Mouse (Mus musculus): ENCODE measurements around the gene Dpy30.

Gene Dpy30

GRCm38 (mm10) chr17:74294426-74295025 is 29.2 kb downstream of the Dpy30 start:
- DNase-seq, result peak; percentile 83

GRCm38 (mm10) chr17:74293687-74294425 is 29.9 kb downstream of the Dpy30 start:
- peak; percentile 65 for DNase-seq

GRCm38 (mm10) chr17:74291640-74292361 is 31.9 kb downstream of the Dpy30 start:
- DNase-seq, result no peak

GRCm38 (mm10) chr17:74290869-74291268 is 32.9 kb downstream of the Dpy30 start:
- DNase-seq, result peak; percentile 11

GRCm38 (mm10) chr17:74290198-74290597 is 33.5 kb downstream of the Dpy30 start:
- no peak for DNase-seq

- no peak for DNase-seq
These were observed 35.1 kb downstream of the Dpy30 start for GRCm38 (mm10) chr17:74288626-74289025.

- DNase-seq, result no peak
These were observed 37.5 kb downstream of the Dpy30 start for GRCm38 (mm10) chr17:74286140-74286730.

- no peak for DNase-seq
These were observed 38.0 kb downstream of the Dpy30 start for GRCm38 (mm10) chr17:74285730-74286129.

- no peak for DNase-seq
These were observed 39.2 kb downstream of the Dpy30 start for GRCm38 (mm10) chr17:74284397-74285115.

- DNase-seq, result no peak
These were observed 41.7 kb downstream of the Dpy30 start for GRCm38 (mm10) chr17:74282024-74282423.

GRCm38 (mm10) chr17:74278966-74279869 is 44.5 kb downstream of the Dpy30 start:
- DNase-seq, result no peak

GRCm38 (mm10) chr17:74274471-74274870 is 49.3 kb downstream of the Dpy30 start:
- DNase-seq, result no peak

GRCm38 (mm10) chr17:74272683-74273205 is 51.0 kb downstream of the Dpy30 start:
- DNase-seq, result no peak

- no peak for DNase-seq
These were observed 52.0 kb downstream of the Dpy30 start for GRCm38 (mm10) chr17:74271541-74272268.

- no peak for DNase-seq
These were observed 53.5 kb downstream of the Dpy30 start for GRCm38 (mm10) chr17:74270205-74270604.

GRCm38 (mm10) chr17:74267415-74268180 is 56.1 kb downstream of the Dpy30 start:
- DNase-seq, result no peak

- DNase-seq, result no peak
These were observed 58.1 kb downstream of the Dpy30 start for GRCm38 (mm10) chr17:74265636-74266035.

GRCm38 (mm10) chr17:74265156-74265505 is 58.6 kb downstream of the Dpy30 start:
- peak; percentile 53 for DNase-seq

- DNase-seq, result no peak
These were observed 59.2 kb downstream of the Dpy30 start for GRCm38 (mm10) chr17:74264333-74265155.

Measured in retina, postnatal 1 day (tissue).